Comparison of ENCODE assay signal across 12 mouse cellular contexts in genomic region chr13:60508856-60509255, GRCm38 (mm10).
"Had no signal": no experiment of that assay in that cellular context is flagged by ENCODE, and none has a peak within 500 bp of the region (broad histone marks: within the 10 kb centered on the region; RNA-seq: fewer than 3 reads in every experiment).

No protein-coding gene starts in this region.

- H3K9ac ChIP-seq: limb, embryonic 15.5 days; liver, embryonic 13.5 days; neural tube, embryonic 13.5 days had no signal

- H3K4me3 ChIP-seq: left cerebral cortex, adult 2 months; limb, embryonic 15.5 days; liver, embryonic 13.5 days; midbrain, embryonic 10.5 days; neural tube, embryonic 13.5 days had no signal

- H3K27ac ChIP-seq: left cerebral cortex, adult 2 months; limb, embryonic 15.5 days; liver, embryonic 13.5 days; midbrain, embryonic 10.5 days; neural tube, embryonic 13.5 days had no signal

- DNase-seq: kidney, adult 11 months; kidney, postnatal 10 days; liver, embryonic 13.5 days; midbrain, embryonic 14.5 days; right cerebral cortex, adult 18-20 months; right cerebral cortex, postnatal 25 days; thymus, adult 18-20 months; thymus, postnatal 14 days had no signal

- H3K4me2 ChIP-seq: limb, embryonic 15.5 days; liver, embryonic 13.5 days; neural tube, embryonic 13.5 days had no signal

- H3K27me3 ChIP-seq: limb, embryonic 15.5 days; liver, embryonic 13.5 days; neural tube, embryonic 13.5 days had no signal

- H3K36me3 ChIP-seq: limb, embryonic 15.5 days; liver, embryonic 13.5 days; midbrain, embryonic 10.5 days; neural tube, embryonic 13.5 days had no signal

- H3K4me1 ChIP-seq: limb, embryonic 15.5 days; neural tube, embryonic 13.5 days had no signal

- H3K9me3 ChIP-seq: limb, embryonic 15.5 days; liver, embryonic 13.5 days; midbrain, embryonic 10.5 days; neural tube, embryonic 13.5 days had no signal
